Mouse (Mus musculus): Measurements from ENCODE around the gene Lgr6.

GRCm38 (mm10) chr1:135061300-135061699, 43.8 kb downstream of the Lgr6 start:
- TF ChIP-seq POLR2A (IDR thresholded peaks at IDR 0.05; ENCODE audit: borderline replicate concordance, control insufficient read depth, low read depth, low read length) = no peak
- TF ChIP-seq CTCF (IDR thresholded peaks at IDR 0.05; ENCODE audit: control insufficient read depth, insufficient read depth, low read length) = no peak
